Mouse (Mus musculus): ENCODE measurements at regions not wholly inside any gene's neighbourhood (a gene's known extent, or its start where the extent isn't known, plus 50 kb on each side); places are given as distances from the start of the nearest gene placed in this dataset.

- no peak for DNase-seq
- intact Hi-C loops (cut with DNase I) = no loop called here
These were observed 192.3 kb upstream of the B430218F22Rik start for GRCm38 (mm10) chr13:118193951-118194696.

- intact Hi-C loops (cut with DNase I) = no loop called here
- peak; percentile 22 for DNase-seq
These were observed 178.3 kb upstream of the B430218F22Rik start for GRCm38 (mm10) chr13:118208146-118208545.

GRCm38 (mm10) chr13:118227354-118227753 lies 159.1 kb upstream of the B430218F22Rik start:
- intact Hi-C loops (cut with DNase I) = loop anchor here (5.0 kb wide), 1 partner anchor 625 kb away; the partner anchor contains the start of gene Hcn1
- DNase-seq = peak; percentile 24

GRCm38 (mm10) chr13:118237968-118238367 lies 148.5 kb upstream of the B430218F22Rik start:
- DNase-seq = no peak
- intact Hi-C loops (cut with DNase I) = no loop called here

- no peak for DNase-seq
- intact Hi-C loops (cut with DNase I) = no loop called here
These were observed 141.8 kb upstream of the B430218F22Rik start for GRCm38 (mm10) chr13:118244680-118245079.

GRCm38 (mm10) chr13:118245546-118245945 lies 140.9 kb upstream of the B430218F22Rik start:
- no peak for DNase-seq
- intact Hi-C loops (cut with DNase I) = no loop called here

GRCm38 (mm10) chr13:118259606-118260005 lies 126.8 kb upstream of the B430218F22Rik start:
- intact Hi-C loops (cut with DNase I) = no loop called here
- no peak for DNase-seq

GRCm38 (mm10) chr13:118262971-118263370 lies 123.5 kb upstream of the B430218F22Rik start:
- intact Hi-C loops (cut with DNase I) = no loop called here
- no peak for DNase-seq

GRCm38 (mm10) chr13:118265763-118266520 lies 120.5 kb upstream of the B430218F22Rik start:
- intact Hi-C loops (cut with DNase I) = no loop called here
- no peak for DNase-seq

- no peak for DNase-seq
- intact Hi-C loops (cut with DNase I) = no loop called here
These were observed 113.5 kb upstream of the B430218F22Rik start for GRCm38 (mm10) chr13:118272904-118273303.

GRCm38 (mm10) chr13:118280956-118281355 lies 105.5 kb upstream of the B430218F22Rik start:
- intact Hi-C loops (cut with DNase I) = no loop called here
- DNase-seq = no peak

GRCm38 (mm10) chr13:118293728-118294127 lies 92.7 kb upstream of the B430218F22Rik start:
- intact Hi-C loops (cut with DNase I) = no loop called here
- no peak for DNase-seq

- intact Hi-C loops (cut with DNase I) = no loop called here
These were observed 76.3 kb upstream of the B430218F22Rik start for GRCm38 (mm10) chr13:118310080-118310479.

GRCm38 (mm10) chr13:118313676-118314075 lies 72.8 kb upstream of the B430218F22Rik start:
- intact Hi-C loops (cut with DNase I) = no loop called here
- DNase-seq = no peak

More at GRCm38 (mm10) chr13:118310080-118310479, 76.3 kb upstream of the B430218F22Rik start:
- DNase-seq = no peak

Measured in left cerebral cortex, postnatal 4 days (tissue).